Mouse (Mus musculus) left cerebral cortex, postnatal 36 days (tissue): ENCODE data around the gene Olfr96. TPM values are rescaled to one million over a fixed set of nuclear protein-coding genes. Genes with fewer than 3 reads are reported as not detected.

Experiments used
- DNase-seq, 2 experiments: peaks; one replicate each; pipeline ENCODE4 v3.0.0; 2021 to 2022; ENCODE audit warnings: low spot score in 2 of 2, mixed read lengths in 1 of 2
- intact Hi-C: fragments of 180-260 bp; cut with DNase I; formaldehyde crosslinking; loops from one replicate; pipeline ENCODE4 v1.15.1; 2025
- total RNA-seq, 2 experiments: library from RNA; stranded (reverse); gene quantifications; 2 replicates each; pipeline ENCODE4 v1.2.3; 2021

Olfr96 gene
- total RNA-seq, 2 experiments from 2014 or later = not detected

- intact Hi-C loops = no loop called here
- no peak for DNase-seq
Measured at GRCm38 (mm10) chr17:37263626-37264025, 43.7 kb downstream of the Olfr96 start, which contains the start of gene Olfr98. Gene Olfr98, minus strand, starts transcription at chr17:37263749.

GRCm38 (mm10) chr17:37270058-37270701 is 50.2 kb downstream of the Olfr96 start, which contains the start of gene H2-M3:
Gene H2-M3, plus strand, starts transcription at chr17:37270220.
- intact Hi-C loops = no loop called here
- DNase-seq = peak; percentile 79 to 90

- intact Hi-C loops = no loop called here
- peak; percentile 6 to 7 for DNase-seq
Measured at GRCm38 (mm10) chr17:37270702-37271092, 50.8 kb downstream of the Olfr96 start.

- DNase-seq = no peak
- intact Hi-C loops = no loop called here
Measured at GRCm38 (mm10) chr17:37275626-37276248, 55.8 kb downstream of the Olfr96 start.

Other genes with a start within 250 kb of the Olfr96 start
- gene 2410137M14Rik, start 238.9 kb upstream of the Olfr96 start, total RNA-seq = not detected
- gene H2-M5, start 230.6 kb upstream of the Olfr96 start, total RNA-seq = 1 to 10 TPM in 1 of 2 experiments, under 1 TPM in 1; 0.69 to 1.2 TPM
- 10 to 100 TPM; 11.5 to 20.4 TPM for gene Zfp57, start 219.0 kb upstream of the Olfr96 start, total RNA-seq
- gene Mog, start 196.7 kb upstream of the Olfr96 start, total RNA-seq = 10 to 100 TPM; 48.3 to 87.0 TPM
- gene Gabbr1, start 174.2 kb upstream of the Olfr96 start, total RNA-seq = 100 to 1,000 TPM; 679 to 696 TPM
- not detected for gene Olfr90, start 131.6 kb upstream of the Olfr96 start, total RNA-seq
- not detected for gene Olfr91, start 121.9 kb upstream of the Olfr96 start, total RNA-seq
- gene Olfr92, start 100.1 kb upstream of the Olfr96 start, total RNA-seq = not detected
- gene Olfr93, start 58.7 kb upstream of the Olfr96 start, total RNA-seq = not detected
- not detected for gene Ubd, start 26.3 kb upstream of the Olfr96 start, total RNA-seq
- gene Olfr94, start 19.2 kb upstream of the Olfr96 start, total RNA-seq = not detected
- gene Olfr95, start 7.0 kb upstream of the Olfr96 start, total RNA-seq = not detected
- not detected for gene Olfr97, start 17.2 kb downstream of the Olfr96 start, total RNA-seq
- gene Olfr98, start 43.6 kb downstream of the Olfr96 start, total RNA-seq = not detected
- 1 to 10 TPM; 3.2 to 3.4 TPM for gene H2-M3, start 50.1 kb downstream of the Olfr96 start, total RNA-seq
- not detected for gene Olfr99, start 63.3 kb downstream of the Olfr96 start, total RNA-seq
- not detected for gene Olfr101, start 84.2 kb downstream of the Olfr96 start, total RNA-seq
- gene Olfr102, start 96.9 kb downstream of the Olfr96 start, total RNA-seq = not detected
- gene Olfr103, start 119.6 kb downstream of the Olfr96 start, total RNA-seq = not detected
- gene Olfr104-ps, start 139.4 kb downstream of the Olfr96 start, total RNA-seq = not detected
- not detected for gene Olfr105-ps, start 158.9 kb downstream of the Olfr96 start, total RNA-seq
- not detected for gene Olfr106-ps, start 170.2 kb downstream of the Olfr96 start, total RNA-seq
- not detected for gene Olfr107, start 179.1 kb downstream of the Olfr96 start, total RNA-seq
- gene Olfr108, start 225.3 kb downstream of the Olfr96 start, total RNA-seq = not detected
- gene Olfr109, start 238.8 kb downstream of the Olfr96 start, total RNA-seq = not detected